10 mouse cellular contexts compared by ENCODE assay signal in genomic region chr9:60234233-60235115, GRCm38 (mm10).
DNase-seq lines count a peak whose midpoint lies in the region; TF ChIP-seq lines count a peak whose summit lies in the region.
"Had no signal": no experiment of that assay in that cellular context is flagged by ENCODE, and none has a peak within 500 bp of the region (broad histone marks: within the 10 kb centered on the region; RNA-seq: fewer than 3 reads in every experiment).

No protein-coding gene starts in this region.

- no peak for TF ChIP-seq POLR2A in heart, adult 2 months (IDR thresholded peaks at IDR 0.05; ENCODE audit: insufficient read depth, low read depth, low read length)

- H3K36me3 ChIP-seq in heart, adult 2 months (ENCODE audit: control insufficient read depth, insufficient read depth, low read length), result no peaks in the 10 kb centered on the region
- H3K36me3 ChIP-seq: hindbrain, embryonic 13.5 days; midbrain, embryonic 12.5 days had no signal

- no peaks in the 10 kb centered on the region for H3K79me2 ChIP-seq in heart, adult 2 months (replicated peaks; ENCODE audit: control insufficient read depth, insufficient read depth, low read length)

- H3K9ac ChIP-seq in heart, adult 2 months (ENCODE audit: low read depth, low read length), result no peak overlapping the region
- H3K9ac ChIP-seq: hindbrain, embryonic 13.5 days; midbrain, embryonic 12.5 days had no signal

- TF ChIP-seq EP300 in heart, adult 2 months (IDR thresholded peaks at IDR 0.05; ENCODE audit: insufficient read depth, low read depth, low read length), result no peak

- peak; percentile 34 to 50 for DNase-seq in gastrocnemius, postnatal 4 days (ENCODE audit: low spot score in 2 of 2)
- DNase-seq in gastrocnemius, postnatal 36 days, result no peak
- peak; percentile 27 for DNase-seq in embryo, embryonic 9.5 days (ENCODE audit: extremely low spot score)
- peak; percentile 64 for DNase-seq in kidney, adult 18-20 months
- DNase-seq in lung, postnatal 4 days, result peak; percentile 34 to 79
- DNase-seq in cerebellum, adult 8-10 months, result no peak
- DNase-seq in heart, adult 2 months, result no peak
- no peak for DNase-seq in spleen, postnatal 4 days (ENCODE audit: low spot score in 2 of 2)

- intact Hi-C loops in gastrocnemius, postnatal 36 days (cut with DNase I), result loop anchor here (10.0 kb wide), 1 partner anchor 270 kb away; the partner anchor contains the start of gene Nr2e3
- intact Hi-C loops in heart, adult 2 months (cut with DNase I), result loop anchor here (5.0 kb wide), 1 partner anchor 267 kb away; no protein-coding TSS in a partner anchor

- 60% methylated on average over 8 of the region's 8 CpGs for WGBS in heart, adult 2 months

- no peaks in the 10 kb centered on the region for H3K27me3 ChIP-seq in heart, adult 2 months (ENCODE audit: control insufficient read depth, insufficient read depth, low read length)
- H3K27me3 ChIP-seq: hindbrain, embryonic 13.5 days; midbrain, embryonic 12.5 days had no signal

- H3K4me1 ChIP-seq in heart, adult 2 months (ENCODE audit: control insufficient read depth, insufficient read depth, low read length), result no peaks in the 10 kb centered on the region

- H3K4me3 ChIP-seq in heart, adult 2 months, result no peak overlapping the region
- H3K4me3 ChIP-seq: hindbrain, embryonic 13.5 days; midbrain, embryonic 12.5 days had no signal

- no peak overlapping the region for H3K27ac ChIP-seq in heart, adult 2 months
- H3K27ac ChIP-seq: hindbrain, embryonic 13.5 days; midbrain, embryonic 12.5 days had no signal

- no peak for TF ChIP-seq CTCF in heart, adult 2 months (IDR thresholded peaks at IDR 0.05)

Comparison
In these comparisons a context has a peak if more than half of its experiments do, and no peak if none do; other contexts are left out.
1. DNase-seq: peak in gastrocnemius, postnatal 4 days (2 of 2), embryo, embryonic 9.5 days (single experiment), kidney, adult 18-20 months (single experiment) and lung, postnatal 4 days (2 of 2); none in gastrocnemius, postnatal 36 days (0 of 2), cerebellum, adult 8-10 months (single experiment), heart, adult 2 months (0 of 2) and spleen, postnatal 4 days (0 of 2).